Mouse (Mus musculus) embryonic fibroblast, embryonic 13.5 days (primary cell): ENCODE measurements around the gene Stx18.

Source experiments
- CTCF ChIP-seq: IDR thresholded peaks from 2 replicates; pipeline ENCODE4 v1.5.1; 2011; ENCODE audit warnings: mild to moderate bottlenecking, control low read depth, low read length, moderate library complexity, borderline replicate concordance; ENCODE audit not compliant: insufficient read depth
- POLR2A ChIP-seq: IDR thresholded peaks from 2 replicates; pipeline ENCODE4 v1.6.1; 2011; ENCODE audit warnings: low read depth, mild to moderate bottlenecking, control low read depth, low read length, moderate library complexity

GRCm38 (mm10) chr5:38085561-38086392 lies 47.2 kb downstream of the Stx18 start:
- peak; percentile 86 for TF ChIP-seq CTCF
- TF ChIP-seq POLR2A = no peak
